Mouse (Mus musculus): ENCODE results near the gene Etv5.

Etv5 gene

DNA sequence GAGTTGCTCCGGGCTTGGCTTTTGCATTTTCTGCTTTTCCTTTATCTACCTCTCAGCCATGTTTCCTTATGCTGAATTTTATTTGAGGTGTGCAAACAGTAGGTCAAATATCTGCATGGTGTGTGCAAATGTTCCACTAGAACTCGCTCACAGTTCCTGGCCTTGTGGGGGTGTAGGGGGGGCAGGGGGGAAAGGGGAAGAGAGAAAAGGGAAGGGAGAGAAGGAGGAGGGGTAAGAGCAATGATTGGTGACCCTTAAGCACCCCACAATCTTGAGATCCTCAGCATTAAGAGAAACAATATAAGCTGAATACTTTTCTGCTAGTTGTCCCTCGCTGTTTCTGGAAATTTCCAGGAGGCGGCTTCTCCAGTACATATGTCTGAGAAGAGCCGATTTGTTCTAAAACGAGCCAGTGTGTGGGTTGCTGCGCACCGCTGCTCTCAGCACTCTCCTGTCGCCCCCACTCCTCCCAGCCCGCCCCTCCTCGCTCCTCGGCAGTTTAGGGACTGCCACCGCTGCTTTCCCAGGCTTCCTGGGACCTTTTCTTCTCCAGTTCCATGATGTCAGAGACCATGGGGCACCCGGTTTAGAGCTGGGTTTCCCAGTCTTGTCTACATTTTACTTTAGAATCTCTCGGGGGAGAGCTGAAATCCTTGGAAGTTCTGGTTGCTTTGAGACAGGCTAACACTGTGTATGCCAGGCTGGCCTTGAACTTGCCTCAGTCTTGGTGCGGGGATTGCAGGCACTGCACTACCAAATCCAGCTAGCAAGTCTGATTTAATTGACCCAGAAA, 90.8 kb downstream of the Etv5 start:
- no peak for DNase-seq (ENCODE audit: low read depth, low spot score)

GRCm38 (mm10) chr16:22348014-22348413, 91.5 kb downstream of the Etv5 start:
- DNase-seq (ENCODE audit: low read depth, low spot score) = no peak

DNA sequence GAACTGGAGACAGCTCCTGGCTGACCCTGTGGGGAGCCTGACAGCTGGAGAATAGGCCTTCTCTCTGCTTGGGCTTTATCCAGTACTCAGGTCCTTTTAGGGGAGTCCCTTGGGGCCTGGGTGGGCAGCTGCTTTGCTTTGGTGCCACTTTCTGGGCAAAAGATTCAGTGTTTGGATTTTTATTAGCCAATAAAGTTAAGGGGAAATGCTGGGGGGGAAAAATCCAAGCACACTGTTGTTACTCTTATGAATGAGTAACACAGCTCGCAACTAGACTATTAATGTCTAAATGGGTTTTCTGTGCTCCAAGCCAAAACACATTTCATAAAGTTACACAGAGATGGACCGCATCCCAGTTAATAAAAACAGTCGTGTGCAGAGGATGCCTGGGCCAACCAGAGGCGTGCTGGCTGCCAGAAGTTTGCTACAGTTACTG, 98.3 kb downstream of the Etv5 start:
- no peak for DNase-seq (ENCODE audit: low read depth, low spot score)

DNA sequence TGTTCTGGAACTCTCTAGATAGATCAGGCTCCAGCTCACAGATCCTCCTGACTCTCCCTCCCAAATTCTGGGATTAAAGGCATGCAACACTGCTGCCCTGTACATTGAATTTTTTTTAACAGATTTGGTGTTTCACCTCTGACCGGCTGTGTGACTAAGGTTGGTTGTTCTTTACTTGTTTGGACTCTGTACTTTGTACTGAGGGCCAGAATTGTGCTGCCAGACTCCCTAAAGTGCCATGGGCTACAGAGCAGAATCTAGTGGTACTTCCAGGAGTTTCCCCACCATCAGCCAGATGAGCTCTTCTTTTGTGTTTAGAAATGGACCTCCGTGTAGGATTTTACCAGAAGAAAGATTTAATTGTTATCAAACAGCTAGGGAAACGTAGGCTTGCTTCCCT, 103.7 kb downstream of the Etv5 start:
- no peak for DNase-seq (ENCODE audit: low read depth, low spot score)

All from brain, embryonic 18.5 days (tissue).